Mouse (Mus musculus): Measurements from ENCODE around the gene Guk1. TPM values are rescaled to one million over a fixed set of nuclear protein-coding genes. Genes with fewer than 3 reads are reported as not detected.
A peak's percentile ranks its signal among the peaks of the same experiment; 100 is the strongest.

Gene Guk1
- polyA plus RNA-seq, 1 experiment: 137 TPM

GRCm38 (mm10) chr11:59210020-59210419 lies 18.0 kb upstream of the Guk1 start:
- 58% methylated on average over 4 of the region's 4 CpGs for WGBS
- Histone ChIP-seq H3K36me3 (ENCODE audit: control insufficient read depth, insufficient read depth, low read length) (0 out of 2 replicates have a peak, but pooled peaks cover 2% of the 10 kb centered on the region), H3K4me1 (ENCODE audit: control insufficient read depth, insufficient read depth, low read length) (peaks cover 8% of the 10 kb centered on the region; the same call in 1 of the 2 replicates), H3K4me3 (ENCODE audit: insufficient read depth, low read depth, low read length) (no peak overlapping the region), H3K27me3 (replicated peaks; ENCODE audit: control insufficient read depth, insufficient read depth, low read length) (no peaks in the 10 kb centered on the region), H3K27ac (ENCODE audit: insufficient read depth, low read depth, low read length) (no peak overlapping the region)
- DNase-seq: no peak
- no peak for TF ChIP-seq POLR2A (IDR thresholded peaks at IDR 0.05; ENCODE audit: low read depth, low read length)
- no peak for TF ChIP-seq CTCF (conservative IDR thresholded peaks at IDR 0.05; ENCODE audit: insufficient read depth, insufficient read length, low read depth, low read length)

GRCm38 (mm10) chr11:59209580-59209979 lies 17.6 kb upstream of the Guk1 start:
- no peak for DNase-seq
- WGBS: 50% methylated on average over 5 of the region's 5 CpGs
- TF ChIP-seq POLR2A (IDR thresholded peaks at IDR 0.05; ENCODE audit: low read depth, low read length) (no peak), CTCF (conservative IDR thresholded peaks at IDR 0.05; ENCODE audit: insufficient read depth, insufficient read length, low read depth, low read length) (no peak)
- 0 out of 2 replicates have a peak, but pooled peaks cover 2% of the 10 kb centered on the region for H3K36me3 ChIP-seq (ENCODE audit: control insufficient read depth, insufficient read depth, low read length)
- H3K27me3 ChIP-seq (replicated peaks; ENCODE audit: control insufficient read depth, insufficient read depth, low read length): no peaks in the 10 kb centered on the region
- peaks cover 8% of the 10 kb centered on the region; the same call in 1 of the 2 replicates for H3K4me1 ChIP-seq (ENCODE audit: control insufficient read depth, insufficient read depth, low read length)
- no peak overlapping the region for H3K4me3 ChIP-seq (ENCODE audit: insufficient read depth, low read depth, low read length)
- H3K27ac ChIP-seq (ENCODE audit: insufficient read depth, low read depth, low read length): no peak overlapping the region

GRCm38 (mm10) chr11:59209003-59209441 lies 17.0 kb upstream of the Guk1 start:
- TF ChIP-seq CTCF (conservative IDR thresholded peaks at IDR 0.05; ENCODE audit: insufficient read depth, insufficient read length, low read depth, low read length) (peak; percentile 84), POLR2A (IDR thresholded peaks at IDR 0.05; ENCODE audit: low read depth, low read length) (no peak)
- Histone ChIP-seq H3K36me3 (ENCODE audit: control insufficient read depth, insufficient read depth, low read length) (0 out of 2 replicates have a peak, but pooled peaks cover 2% of the 10 kb centered on the region), H3K27ac (ENCODE audit: insufficient read depth, low read depth, low read length) (no peak overlapping the region), H3K4me1 (ENCODE audit: control insufficient read depth, insufficient read depth, low read length) (peaks cover 8% of the 10 kb centered on the region; the same call in 1 of the 2 replicates), H3K4me3 (ENCODE audit: insufficient read depth, low read depth, low read length) (peak overlapping the region; percentile 61), H3K27me3 (replicated peaks; ENCODE audit: control insufficient read depth, insufficient read depth, low read length) (no peaks in the 10 kb centered on the region)
- DNase-seq: peak; percentile 82
- 2% methylated on average over 18 of the region's 18 CpGs for WGBS

GRCm38 (mm10) chr11:59208153-59208831 lies 16.3 kb upstream of the Guk1 start, which contains the start of gene 2310033P09Rik:
Gene 2310033P09Rik, plus strand, starts transcription at chr11:59208321.
- WGBS: under 1% methylated on average over 67 of the region's 67 CpGs

GRCm38 (mm10) chr11:59202081-59202995 lies 10.3 kb upstream of the Guk1 start, which contains the start of gene Mrpl55:
Gene Mrpl55, plus strand, starts transcription at chr11:59202486.
- no peaks in the 10 kb centered on the region for H3K36me3 ChIP-seq (ENCODE audit: control insufficient read depth, insufficient read depth, low read length)
- under 1% methylated on average over 63 of the region's 63 CpGs for WGBS
- peak within 1 kb of the TSS; percentile 81 for H3K27ac ChIP-seq (ENCODE audit: insufficient read depth, low read depth, low read length)
- TF ChIP-seq CTCF (conservative IDR thresholded peaks at IDR 0.05; ENCODE audit: insufficient read depth, insufficient read length, low read depth, low read length): no peak
- TF ChIP-seq POLR2A (IDR thresholded peaks at IDR 0.05; ENCODE audit: low read depth, low read length): peak; percentile 5
- no peaks in the 10 kb centered on the region for H3K27me3 ChIP-seq (replicated peaks; ENCODE audit: control insufficient read depth, insufficient read depth, low read length)
- no peaks in the 10 kb centered on the region; the same call in 1 of the 2 replicates for H3K4me1 ChIP-seq (ENCODE audit: control insufficient read depth, insufficient read depth, low read length)
- peak; percentile 96 for DNase-seq
- H3K4me3 ChIP-seq (ENCODE audit: insufficient read depth, low read depth, low read length): peak within 1 kb of the TSS; percentile 80

More at GRCm38 (mm10) chr11:59208153-59208831, 16.3 kb upstream of the Guk1 start, which contains the start of gene 2310033P09Rik:
- peak within 1 kb of the TSS; percentile 53 for H3K27ac ChIP-seq (ENCODE audit: insufficient read depth, low read depth, low read length)
- peak; percentile 95 for DNase-seq
- TF ChIP-seq POLR2A (IDR thresholded peaks at IDR 0.05; ENCODE audit: low read depth, low read length) (peak; percentile 64), CTCF (conservative IDR thresholded peaks at IDR 0.05; ENCODE audit: insufficient read depth, insufficient read length, low read depth, low read length) (no peak)
- H3K36me3 ChIP-seq (ENCODE audit: control insufficient read depth, insufficient read depth, low read length): 0 out of 2 replicates have a peak, but pooled peaks cover 2% of the 10 kb centered on the region
- peaks cover 8% of the 10 kb centered on the region; the same call in 1 of the 2 replicates for H3K4me1 ChIP-seq (ENCODE audit: control insufficient read depth, insufficient read depth, low read length)
- no peaks in the 10 kb centered on the region for H3K27me3 ChIP-seq (replicated peaks; ENCODE audit: control insufficient read depth, insufficient read depth, low read length)
- H3K4me3 ChIP-seq (ENCODE audit: insufficient read depth, low read depth, low read length): peak within 1 kb of the TSS; percentile 61

- Histone ChIP-seq H3K36me3 (ENCODE audit: control insufficient read depth, insufficient read depth, low read length) (no peaks in the 10 kb centered on the region), H3K27ac (ENCODE audit: insufficient read depth, low read depth, low read length) (peak overlapping the region; percentile 81; the same call in 1 of the 2 replicates), H3K4me1 (ENCODE audit: control insufficient read depth, insufficient read depth, low read length) (no peaks in the 10 kb centered on the region; the same call in 1 of the 2 replicates), H3K27me3 (replicated peaks; ENCODE audit: control insufficient read depth, insufficient read depth, low read length) (no peaks in the 10 kb centered on the region), H3K4me3 (ENCODE audit: insufficient read depth, low read depth, low read length) (peak overlapping the region; percentile 80)
- WGBS: 27% methylated on average over 16 of the region's 16 CpGs
- DNase-seq: no peak
- TF ChIP-seq POLR2A (IDR thresholded peaks at IDR 0.05; ENCODE audit: low read depth, low read length): no peak
- no peak for TF ChIP-seq CTCF (conservative IDR thresholded peaks at IDR 0.05; ENCODE audit: insufficient read depth, insufficient read length, low read depth, low read length)
Measured at GRCm38 (mm10) chr11:59201216-59202002, 9.4 kb upstream of the Guk1 start.

Measured in kidney, adult 2 months (tissue).